Mouse (Mus musculus): Measurements from ENCODE around the gene Socs3. TPM values are rescaled to one million over a fixed set of nuclear protein-coding genes. Genes with fewer than 3 reads are reported as not detected.
A peak's percentile ranks its signal among the peaks of the same experiment; 100 is the strongest.

The Socs3 gene
- polyA plus RNA-seq, 1 experiment from 2014 or later, result 14.9 TPM

GRCm38 (mm10) chr11:117983770-117984169, 13.9 kb upstream of the Socs3 start:
- Histone ChIP-seq H3K27ac (no peak overlapping the region), H3K36me3 (no peaks in the 10 kb centered on the region), H3K4me3 (replicated peaks) (no peak overlapping the region), H3K4me1 (replicated peaks) (peaks cover 21% of the 10 kb centered on the region), H3K9me3 (no peaks in the 10 kb centered on the region), H3K4me2 (no peak overlapping the region), H3K9ac (replicated peaks) (no peak overlapping the region), H3K27me3 (no peaks in the 10 kb centered on the region)
- no peak for ATAC-seq (ENCODE audit: insufficient number of reproducible peaks, insufficient read depth, low FRiP score, low TSS enrichment, low read depth)
- WGBS, result 72% methylated on average over 7 of the region's 7 CpGs

DNA sequence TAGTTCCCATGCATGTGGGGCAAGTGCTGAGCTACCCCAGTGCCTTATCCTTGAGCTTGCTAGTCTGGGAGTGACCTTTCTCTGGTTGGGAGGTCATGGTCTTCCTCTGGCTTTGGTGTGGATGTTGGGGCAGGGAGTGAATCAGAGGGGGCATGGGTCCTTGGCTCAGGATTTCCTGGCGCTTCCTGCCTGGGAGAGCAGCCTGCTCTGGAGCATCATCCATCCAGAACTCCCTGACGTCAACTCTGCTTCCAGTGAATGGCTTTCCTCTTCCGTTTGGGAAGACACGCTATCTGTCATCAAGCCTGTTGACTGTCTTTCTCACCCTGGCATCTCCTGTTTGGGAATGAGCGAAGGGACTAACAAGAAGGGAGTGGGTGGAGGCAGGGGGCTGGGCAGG, 12.6 kb upstream of the Socs3 start:
- peaks cover 10% of the 10 kb centered on the region for H3K4me1 ChIP-seq (replicated peaks)
- no peak overlapping the region for H3K27ac ChIP-seq
- ATAC-seq (ENCODE audit: insufficient number of reproducible peaks, insufficient read depth, low FRiP score, low TSS enrichment, low read depth), result no peak
- H3K9ac ChIP-seq (replicated peaks), result no peak overlapping the region
- H3K4me3 ChIP-seq (replicated peaks), result no peak overlapping the region
- H3K36me3 ChIP-seq, result no peaks in the 10 kb centered on the region
- WGBS, result 81% methylated on average over 5 of the region's 5 CpGs
- H3K4me2 ChIP-seq, result no peak overlapping the region
- H3K27me3 ChIP-seq, result no peaks in the 10 kb centered on the region
- no peaks in the 10 kb centered on the region for H3K9me3 ChIP-seq

- no peak overlapping the region for H3K9ac ChIP-seq (replicated peaks)
- H3K4me1 ChIP-seq (replicated peaks), result peaks cover 21% of the 10 kb centered on the region
- WGBS, result 66% methylated on average over 7 of the region's 7 CpGs
- no peak overlapping the region for H3K4me3 ChIP-seq (replicated peaks)
- H3K36me3 ChIP-seq, result no peaks in the 10 kb centered on the region
- H3K4me2 ChIP-seq, result no peak overlapping the region
- no peaks in the 10 kb centered on the region for H3K27me3 ChIP-seq
- H3K9me3 ChIP-seq, result no peaks in the 10 kb centered on the region
- no peak for ATAC-seq (ENCODE audit: insufficient number of reproducible peaks, insufficient read depth, low FRiP score, low TSS enrichment, low read depth)
- H3K27ac ChIP-seq, result no peak overlapping the region
These were observed 9.5 kb upstream of the Socs3 start for GRCm38 (mm10) chr11:117979388-117979787.

GRCm38 (mm10) chr11:117977694-117978360, 8.0 kb upstream of the Socs3 start:
- Histone ChIP-seq H3K36me3 (no peaks in the 10 kb centered on the region), H3K4me1 (replicated peaks) (peaks cover 21% of the 10 kb centered on the region), H3K4me2 (no peak overlapping the region), H3K27ac (no peak overlapping the region), H3K9ac (replicated peaks) (no peak overlapping the region), H3K9me3 (no peaks in the 10 kb centered on the region), H3K27me3 (no peaks in the 10 kb centered on the region), H3K4me3 (replicated peaks) (no peak overlapping the region)
- 62% methylated on average over 4 of the region's 5 CpGs for WGBS
- no peak for ATAC-seq (ENCODE audit: insufficient number of reproducible peaks, insufficient read depth, low FRiP score, low TSS enrichment, low read depth)

- Histone ChIP-seq H3K4me1 (replicated peaks) (peaks cover 21% of the 10 kb centered on the region), H3K4me3 (replicated peaks) (no peak overlapping the region), H3K36me3 (no peaks in the 10 kb centered on the region), H3K9ac (replicated peaks) (no peak overlapping the region), H3K9me3 (no peaks in the 10 kb centered on the region), H3K27me3 (no peaks in the 10 kb centered on the region), H3K27ac (peak overlapping the region; percentile 67), H3K4me2 (peak overlapping the region; percentile 30)
- ATAC-seq (ENCODE audit: insufficient number of reproducible peaks, insufficient read depth, low FRiP score, low TSS enrichment, low read depth), result 0 out of 2 replicates have a peak, but pooled peaks have one; percentile 17
- WGBS, result 12% methylated on average over 8 of the region's 8 CpGs
These were observed 6.3 kb upstream of the Socs3 start for GRCm38 (mm10) chr11:117976081-117976582.

DNA sequence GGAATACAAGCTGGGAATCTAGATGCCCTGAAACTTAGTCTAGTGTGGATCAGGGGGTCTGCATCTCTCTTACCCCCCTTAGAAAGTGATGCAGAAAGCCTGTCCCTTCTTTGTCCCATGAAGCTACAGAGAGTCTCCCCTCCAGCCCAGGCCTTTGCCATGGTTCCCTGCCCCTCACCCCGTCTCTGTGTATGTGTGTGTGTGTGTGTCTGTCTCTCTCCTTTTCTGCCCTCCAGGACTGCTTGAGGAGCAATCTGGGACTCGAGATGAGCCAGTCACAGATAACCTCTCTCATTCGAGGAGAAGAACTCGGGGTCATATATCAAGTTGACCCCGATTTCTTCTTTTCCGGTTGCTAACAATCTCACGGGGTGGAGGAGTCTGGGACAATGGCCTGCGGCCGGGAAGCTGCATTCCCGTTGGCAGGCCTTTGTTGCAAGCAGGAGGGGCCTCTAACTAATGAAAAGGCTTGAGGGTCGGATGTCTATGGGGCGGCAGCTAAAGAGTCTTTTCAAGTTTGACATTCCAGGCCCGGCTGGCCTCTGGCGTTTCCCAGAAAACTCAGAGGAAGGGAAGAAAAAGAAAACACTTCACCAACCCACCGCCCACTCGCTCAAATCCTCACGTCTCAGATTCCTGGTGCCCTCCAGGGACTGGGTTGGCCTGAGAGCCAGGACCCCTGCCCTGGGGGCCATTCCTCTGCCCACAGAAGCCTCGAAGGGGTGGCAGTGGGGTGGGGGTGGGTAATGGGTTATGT, 5.5 kb upstream of the Socs3 start:
- ATAC-seq (ENCODE audit: insufficient number of reproducible peaks, insufficient read depth, low FRiP score, low TSS enrichment, low read depth), result 0 out of 2 replicates have a peak, but pooled peaks have one; percentile 24
- WGBS, result 6% methylated on average over 18 of the region's 18 CpGs
- no peaks in the 10 kb centered on the region for H3K27me3 ChIP-seq

DNA sequence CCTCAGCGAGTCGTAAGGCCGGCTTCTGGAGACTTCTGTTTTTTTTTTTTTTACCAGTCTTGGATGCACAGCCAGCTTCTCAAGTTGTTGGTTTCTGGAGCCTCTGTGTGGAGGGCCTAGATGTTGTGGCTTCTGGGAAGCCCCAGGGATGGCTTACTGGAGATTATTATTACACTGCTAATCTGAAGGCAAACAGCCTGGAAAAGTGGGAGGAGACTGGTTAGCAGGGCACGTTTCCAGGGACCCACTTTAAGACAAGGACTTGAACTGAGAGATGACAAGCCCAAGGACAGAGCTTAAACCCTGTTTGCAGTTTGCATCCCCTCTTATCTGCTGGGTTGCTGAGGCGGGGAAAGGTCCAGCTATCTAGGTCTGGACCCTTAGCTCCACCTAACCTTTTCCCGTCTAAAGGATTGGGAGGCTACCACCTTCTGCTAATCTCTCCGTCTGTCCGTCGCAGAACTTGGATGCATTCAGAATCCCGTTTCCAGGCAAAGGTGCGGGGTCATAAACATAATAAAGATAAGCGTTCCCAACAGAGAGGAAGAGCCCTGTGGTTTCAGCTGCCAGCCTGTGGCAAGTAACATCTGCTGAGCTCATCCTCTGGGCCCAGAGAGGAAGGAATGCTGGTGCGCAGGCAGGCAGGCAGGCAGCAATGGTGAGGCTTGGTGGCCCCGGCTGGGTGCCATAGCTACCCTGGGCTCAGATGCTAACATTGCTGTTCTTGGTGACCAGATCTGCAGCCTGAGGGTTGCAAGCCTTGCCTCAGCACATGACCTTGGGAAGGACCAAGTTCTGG, 4.7 kb upstream of the Socs3 start:
- H3K27ac ChIP-seq, result no peak overlapping the region

More for the DNA sequence above, 5.5 kb upstream of the Socs3 start:
- Histone ChIP-seq H3K4me2 (peak overlapping the region; percentile 30), H3K36me3 (no peaks in the 10 kb centered on the region), H3K27ac (peak overlapping the region; percentile 67), H3K4me3 (replicated peaks) (no peak overlapping the region), H3K9me3 (no peaks in the 10 kb centered on the region), H3K4me1 (replicated peaks) (peaks cover 23% of the 10 kb centered on the region), H3K9ac (replicated peaks) (0 out of 2 replicates have a peak overlapping the region, but pooled peaks have one; percentile 45)

GRCm38 (mm10) chr11:117973569-117973968, 3.7 kb upstream of the Socs3 start:
- H3K9me3 ChIP-seq, result no peaks in the 10 kb centered on the region
- ATAC-seq (ENCODE audit: insufficient number of reproducible peaks, insufficient read depth, low FRiP score, low TSS enrichment, low read depth), result no peak
- H3K9ac ChIP-seq (replicated peaks), result no peak overlapping the region
- no peaks in the 10 kb centered on the region for H3K27me3 ChIP-seq
- WGBS, result 46% methylated on average over 5 of the region's 5 CpGs
- H3K4me1 ChIP-seq (replicated peaks), result peaks cover 30% of the 10 kb centered on the region
- no peak overlapping the region for H3K4me2 ChIP-seq
- H3K36me3 ChIP-seq, result no peaks in the 10 kb centered on the region
- H3K4me3 ChIP-seq (replicated peaks), result no peak overlapping the region
- no peak overlapping the region for H3K27ac ChIP-seq

More for the DNA sequence above, 4.7 kb upstream of the Socs3 start:
- no peaks in the 10 kb centered on the region for H3K9me3 ChIP-seq
- H3K36me3 ChIP-seq, result no peaks in the 10 kb centered on the region
- no peaks in the 10 kb centered on the region for H3K27me3 ChIP-seq
- 41% methylated on average over 14 of the region's 14 CpGs for WGBS
- no peak overlapping the region for H3K9ac ChIP-seq (replicated peaks)
- H3K4me3 ChIP-seq (replicated peaks), result no peak overlapping the region
- peaks cover 30% of the 10 kb centered on the region for H3K4me1 ChIP-seq (replicated peaks)
- no peak overlapping the region for H3K4me2 ChIP-seq
- no peak for ATAC-seq (ENCODE audit: insufficient number of reproducible peaks, insufficient read depth, low FRiP score, low TSS enrichment, low read depth)

GRCm38 (mm10) chr11:117972656-117973558, 3.1 kb upstream of the Socs3 start:
- Histone ChIP-seq H3K4me1 (replicated peaks) (peaks cover 35% of the 10 kb centered on the region), H3K27me3 (peaks cover 1% of the 10 kb centered on the region; the same call in 1 of the 2 replicates), H3K27ac (no peak overlapping the region), H3K4me2 (no peak overlapping the region), H3K9me3 (no peaks in the 10 kb centered on the region), H3K36me3 (no peaks in the 10 kb centered on the region), H3K4me3 (replicated peaks) (no peak overlapping the region), H3K9ac (replicated peaks) (no peak overlapping the region)
- WGBS, result 63% methylated on average over 11 of the region's 11 CpGs
- no peak for ATAC-seq (ENCODE audit: insufficient number of reproducible peaks, insufficient read depth, low FRiP score, low TSS enrichment, low read depth)

- no peak for ATAC-seq (ENCODE audit: insufficient number of reproducible peaks, insufficient read depth, low FRiP score, low TSS enrichment, low read depth)
- peaks cover 4% of the 10 kb centered on the region for H3K36me3 ChIP-seq
- H3K4me3 ChIP-seq (replicated peaks), result no peak overlapping the region
- peaks cover 47% of the 10 kb centered on the region for H3K4me1 ChIP-seq (replicated peaks)
- no peak overlapping the region for H3K9ac ChIP-seq (replicated peaks)
- H3K4me2 ChIP-seq, result no peak overlapping the region
- H3K9me3 ChIP-seq, result no peaks in the 10 kb centered on the region
- H3K27ac ChIP-seq, result no peak overlapping the region
- H3K27me3 ChIP-seq, result peaks cover 13% of the 10 kb centered on the region
- WGBS, result 52% methylated on average over 2 of the region's 2 CpGs
These were observed 1.9 kb upstream of the Socs3 start for GRCm38 (mm10) chr11:117971646-117972242.

Measured in limb, embryonic 12.5 days (tissue).